Mouse (Mus musculus) forebrain, embryonic 15.5 days (tissue): ENCODE measurements at regions not wholly inside any gene's neighbourhood (a gene's known extent, or its start where the extent isn't known, plus 50 kb on each side); places are given as distances from the start of the nearest gene placed in this dataset.

ENCODE experiments used
- ATAC-seq: fragments of 200-750 bp; cut with Nextera tagmentation; replicated peaks from 2 replicates; pipeline ENCODE4 v1.8.0; 2017; ENCODE audit warnings: mild to moderate bottlenecking, moderate TSS enrichment, moderate library complexity
- H3K27ac ChIP-seq: fragments of 300-500 bp; sonication (generic); replicated peaks from 2 replicates; pipeline ENCODE4 v1.5.1; 2015; ENCODE audit warnings: mild to moderate bottlenecking, inconsistent platforms
- H3K27me3 ChIP-seq: fragments of 300-500 bp; sonication (generic); 2 replicates; pipeline ENCODE4 v1.6.1; 2015; ENCODE audit warnings: inconsistent platforms
- H3K36me3 ChIP-seq: fragments of 300-500 bp; sonication (generic); 2 replicates; pipeline ENCODE4 v1.6.1; 2015; ENCODE audit warnings: mild to moderate bottlenecking, inconsistent platforms
- H3K4me1 ChIP-seq: fragments of 300-500 bp; sonication (generic); 2 replicates; pipeline ENCODE4 v1.6.1; 2015; ENCODE audit warnings: inconsistent platforms
- H3K4me2 ChIP-seq: fragments of 300-500 bp; sonication (generic); replicated peaks from 2 replicates; pipeline ENCODE4 v1.6.1; 2015; ENCODE audit warnings: mild to moderate bottlenecking, inconsistent platforms
- H3K4me3 ChIP-seq: fragments of 300-500 bp; sonication (generic); 2 replicates; pipeline ENCODE4 v1.5.1; 2015; ENCODE audit warnings: mild to moderate bottlenecking, inconsistent platforms
- H3K9ac ChIP-seq: fragments of 300-500 bp; sonication (generic); replicated peaks from 2 replicates; pipeline ENCODE4 v1.6.1; 2015; ENCODE audit warnings: mild to moderate bottlenecking, inconsistent platforms
- H3K9me3 ChIP-seq: fragments of 300-500 bp; sonication (generic); 2 replicates; pipeline ENCODE4 v1.6.1; 2016; ENCODE audit warnings: inconsistent platforms
- WGBS: fragments of 180-500 bp; shearing (Covaris S2); methylation state at CpG from one replicate; pipeline ENCODE4 v1.1.7; 2015; ENCODE audit warnings: mixed read lengths; 5-methylcytosine and 5-hydroxymethylcytosine counted together

DNA sequence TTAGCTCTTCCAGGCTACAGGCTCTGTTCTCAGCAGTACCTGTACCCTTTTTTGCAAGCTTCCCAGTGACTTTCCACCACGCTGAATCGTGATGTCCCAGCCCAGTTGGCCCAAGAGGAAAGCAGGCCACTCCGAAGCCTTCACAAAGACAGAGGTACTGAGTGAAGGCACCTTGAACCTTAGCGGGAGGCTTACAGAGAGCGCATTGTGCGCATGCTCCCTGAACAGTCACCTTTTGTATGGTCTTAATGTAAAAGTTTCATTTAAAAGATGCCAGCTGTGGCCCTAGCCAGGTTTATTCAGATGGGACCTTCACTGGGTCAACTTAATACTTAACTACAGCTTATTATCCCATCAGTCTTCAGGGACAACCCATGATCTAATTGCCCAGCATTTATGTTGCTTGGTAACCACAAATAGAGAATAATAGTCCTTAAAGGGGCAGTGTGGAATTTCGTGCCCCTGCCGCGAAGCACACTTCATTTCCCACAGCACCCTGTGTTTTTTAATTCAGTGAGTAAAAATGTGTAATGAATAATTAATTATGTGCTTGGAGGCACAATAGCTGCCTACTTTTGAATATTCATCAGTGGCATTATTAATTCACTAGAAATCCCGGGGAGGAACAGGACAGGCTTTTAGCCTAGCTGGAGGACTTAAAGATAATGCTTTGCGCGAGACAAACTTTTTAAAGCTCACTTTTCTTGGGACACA lies 111.3 kb upstream of the Vrk1 start:
- no peaks in the 10 kb centered on the region for H3K27me3 ChIP-seq
- WGBS, result 12% methylated on average over 12 of the region's 12 CpGs
- peaks cover 32% of the 10 kb centered on the region for H3K4me1 ChIP-seq
- peaks cover 17% of the 10 kb centered on the region for H3K9me3 ChIP-seq
- no peak overlapping the region for H3K9ac ChIP-seq
- no peak overlapping the region for H3K4me3 ChIP-seq
- no peaks in the 10 kb centered on the region for H3K36me3 ChIP-seq
- H3K27ac ChIP-seq, result peak overlapping the region; percentile 92
- H3K4me2 ChIP-seq, result peak overlapping the region; percentile 15
- ATAC-seq, result peak; percentile 88

DNA sequence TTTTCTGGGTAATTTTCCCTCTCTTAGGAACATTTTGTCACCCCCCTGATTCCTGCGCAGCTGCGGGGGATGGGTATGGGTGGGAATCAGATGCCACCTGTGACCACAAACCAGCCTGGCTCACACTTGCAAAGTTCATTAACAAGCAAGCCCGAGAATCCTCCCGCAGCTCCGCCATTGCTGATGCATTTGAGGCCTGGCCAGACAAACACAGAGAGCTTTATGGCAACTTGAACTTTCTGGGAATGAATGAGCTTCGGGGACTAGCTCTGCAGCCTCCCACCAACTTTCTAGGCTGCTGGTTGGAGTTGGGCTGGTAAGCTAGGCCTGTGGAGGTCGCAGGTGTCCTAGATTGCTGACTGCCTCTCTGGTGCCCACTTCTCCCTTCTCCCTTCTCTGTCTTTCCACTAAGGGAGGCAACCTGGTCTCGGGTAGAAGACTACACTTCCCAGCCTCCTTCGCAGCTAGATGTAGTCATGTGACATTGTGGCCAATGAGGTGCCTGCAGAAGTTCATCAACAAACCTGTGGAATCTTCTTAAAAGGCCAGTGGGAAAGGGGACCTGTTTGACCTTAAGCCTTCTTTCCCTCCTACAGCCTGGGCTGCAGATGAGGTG lies 110.6 kb upstream of the Vrk1 start:
- WGBS, result 13% methylated on average over 9 of the region's 9 CpGs
- Histone ChIP-seq H3K4me2 (peak overlapping the region; percentile 15), H3K9me3 (peaks cover 17% of the 10 kb centered on the region), H3K4me1 (peaks cover 38% of the 10 kb centered on the region), H3K27me3 (no peaks in the 10 kb centered on the region), H3K27ac (peak overlapping the region; percentile 92), H3K9ac (no peak overlapping the region), H3K36me3 (no peaks in the 10 kb centered on the region), H3K4me3 (no peak overlapping the region)
- ATAC-seq, result peak; percentile 66

DNA sequence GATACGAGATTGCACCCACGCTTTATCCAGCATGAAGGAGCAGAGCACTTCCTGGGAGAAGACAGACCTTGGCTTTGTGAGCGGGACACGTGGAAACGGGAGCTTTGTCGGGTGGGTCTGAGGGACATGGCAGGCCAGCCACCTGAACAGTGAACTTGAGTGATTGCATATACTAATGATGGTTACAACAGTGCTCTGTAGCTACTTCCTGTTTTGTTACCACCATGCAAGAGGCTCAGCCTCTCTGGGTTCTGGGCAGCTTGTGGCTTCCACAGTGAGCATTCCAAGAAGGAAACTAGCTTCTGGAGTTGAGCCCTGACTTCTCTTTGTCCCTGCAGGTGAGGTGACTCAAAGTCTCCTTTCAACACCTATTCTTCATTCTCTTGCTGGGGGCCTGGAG lies 109.5 kb upstream of the Vrk1 start:
- Histone ChIP-seq H3K4me1 (peaks cover 49% of the 10 kb centered on the region), H3K9me3 (peaks cover 13% of the 10 kb centered on the region), H3K4me3 (no peak overlapping the region), H3K9ac (no peak overlapping the region), H3K4me2 (no peak overlapping the region), H3K27me3 (no peaks in the 10 kb centered on the region), H3K27ac (peak overlapping the region; percentile 92), H3K36me3 (no peaks in the 10 kb centered on the region)
- no peak for ATAC-seq
- 90% methylated on average over 6 of the region's 6 CpGs for WGBS

DNA sequence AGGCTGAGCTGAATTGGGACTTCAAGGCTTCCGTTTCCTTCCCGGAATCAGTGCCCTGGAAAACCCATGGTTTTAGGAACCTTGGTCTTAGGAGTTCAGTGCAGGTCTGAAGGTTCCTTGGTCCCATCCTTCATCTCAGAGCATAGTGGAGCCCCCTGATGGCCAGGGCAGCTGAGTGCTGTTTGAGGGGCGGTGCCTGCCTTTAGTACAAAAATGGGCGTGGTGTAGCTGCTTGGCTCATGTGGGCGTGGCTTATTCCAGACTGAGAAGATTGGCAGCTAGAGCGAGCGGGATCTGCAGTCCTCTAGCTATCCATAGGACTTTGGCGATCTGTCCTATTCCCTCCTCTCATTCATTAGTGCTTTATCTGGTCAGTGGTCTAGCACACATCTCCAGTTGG lies 107.0 kb upstream of the Vrk1 start:
- Histone ChIP-seq H3K27ac (no peak overlapping the region), H3K4me2 (no peak overlapping the region), H3K27me3 (no peaks in the 10 kb centered on the region), H3K4me1 (peaks cover 64% of the 10 kb centered on the region), H3K36me3 (no peaks in the 10 kb centered on the region), H3K9ac (no peak overlapping the region), H3K9me3 (no peaks in the 10 kb centered on the region), H3K4me3 (no peak overlapping the region)
- no peak for ATAC-seq
- 61% methylated on average over 8 of the region's 8 CpGs for WGBS

DNA sequence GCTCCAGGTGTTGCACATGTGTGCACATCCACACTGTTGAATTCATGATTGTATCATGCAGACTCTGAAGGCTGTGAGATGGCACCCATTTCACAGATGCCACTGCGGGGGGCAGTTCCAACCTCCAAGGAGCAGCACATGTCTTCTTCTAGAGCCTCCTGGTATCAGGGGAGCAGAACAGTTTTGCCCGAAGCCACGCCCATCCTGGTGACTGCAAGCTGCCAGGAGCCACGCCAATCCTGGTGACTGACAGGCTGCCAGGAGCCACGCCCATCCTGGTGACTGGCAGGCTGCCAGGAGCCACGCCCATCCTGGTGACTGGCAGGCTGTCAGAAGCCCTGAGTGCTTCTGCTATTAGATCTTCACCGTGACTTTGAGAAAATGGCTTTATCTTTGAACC lies 103.4 kb upstream of the Vrk1 start:
- peaks cover 35% of the 10 kb centered on the region for H3K4me1 ChIP-seq
- peak; percentile 55 for ATAC-seq
- H3K27ac ChIP-seq, result no peak overlapping the region
- no peaks in the 10 kb centered on the region for H3K36me3 ChIP-seq
- H3K4me2 ChIP-seq, result no peak overlapping the region
- no peak overlapping the region for H3K9ac ChIP-seq
- no peaks in the 10 kb centered on the region for H3K27me3 ChIP-seq
- no peaks in the 10 kb centered on the region for H3K9me3 ChIP-seq
- H3K4me3 ChIP-seq, result no peak overlapping the region
- 26% methylated on average over 7 of the region's 7 CpGs for WGBS

DNA sequence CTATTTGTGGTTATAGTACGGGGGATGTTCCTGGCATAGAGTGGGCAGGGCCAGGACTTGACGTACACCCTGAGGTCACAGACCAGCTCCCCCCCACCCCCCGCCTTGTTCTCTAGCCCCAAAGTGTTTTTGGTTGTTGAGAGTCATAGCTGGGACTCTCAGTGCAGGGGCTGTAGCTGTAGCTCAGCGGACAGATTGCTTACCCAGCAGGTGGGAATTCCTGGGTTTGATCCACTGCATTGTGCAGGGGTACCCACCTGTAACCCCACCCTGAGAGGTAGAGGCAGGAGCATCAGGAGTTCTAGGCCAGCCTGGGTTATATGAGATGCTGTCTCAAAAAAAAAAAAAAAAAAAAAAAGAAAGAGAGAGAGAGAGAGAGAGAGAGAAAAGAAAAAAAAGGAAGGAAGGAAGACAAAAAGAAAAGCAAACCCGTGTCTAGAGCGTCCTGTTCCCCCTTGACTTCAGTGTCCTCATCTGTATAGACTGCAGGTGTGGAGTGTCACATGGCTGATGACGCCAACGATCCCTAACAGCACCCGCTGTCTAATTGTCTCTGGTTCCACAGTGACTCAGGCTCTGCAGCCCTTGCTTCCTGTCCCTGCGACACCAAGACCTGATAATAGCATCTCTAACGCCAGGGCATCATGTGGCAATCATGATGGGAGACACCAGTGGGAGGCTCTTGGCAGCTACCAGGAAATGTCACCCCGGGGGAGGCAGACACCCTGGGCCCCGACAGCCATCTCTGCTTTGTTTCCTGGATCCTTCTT lies 102.0 kb upstream of the Vrk1 start:
- H3K4me2 ChIP-seq, result no peak overlapping the region
- no peak overlapping the region for H3K9ac ChIP-seq
- no peak for ATAC-seq
- H3K4me1 ChIP-seq, result peaks cover 33% of the 10 kb centered on the region
- no peak overlapping the region for H3K27ac ChIP-seq
- H3K27me3 ChIP-seq, result no peaks in the 10 kb centered on the region
- no peaks in the 10 kb centered on the region for H3K36me3 ChIP-seq
- WGBS, result 65% methylated on average over 13 of the region's 13 CpGs
- no peaks in the 10 kb centered on the region for H3K9me3 ChIP-seq
- H3K4me3 ChIP-seq, result no peak overlapping the region

DNA sequence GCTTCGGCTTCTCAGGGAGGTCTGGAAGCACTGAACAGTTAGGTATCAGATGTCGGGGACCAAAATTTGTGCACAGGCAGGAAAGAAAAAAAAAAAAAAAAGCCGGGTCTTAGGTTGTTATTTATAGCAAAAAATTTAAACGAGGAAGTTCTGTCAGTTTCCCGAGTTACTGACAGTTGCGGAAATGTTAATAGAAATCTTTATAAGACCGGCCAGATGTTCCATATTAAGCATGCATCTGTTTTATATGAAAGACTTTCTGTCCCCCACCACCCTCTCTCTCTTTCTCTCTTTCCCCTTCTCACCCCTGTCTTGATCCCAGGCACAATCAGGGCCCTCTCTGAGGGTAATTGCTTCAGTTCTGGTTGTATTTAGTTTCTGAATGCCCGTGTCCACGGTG lies 98.5 kb upstream of the Vrk1 start:
- ATAC-seq, result no peak
- Histone ChIP-seq H3K36me3 (no peaks in the 10 kb centered on the region), H3K27me3 (no peaks in the 10 kb centered on the region), H3K4me3 (no peak overlapping the region), H3K27ac (no peak overlapping the region), H3K4me1 (peaks cover 6% of the 10 kb centered on the region), H3K9me3 (no peaks in the 10 kb centered on the region), H3K9ac (no peak overlapping the region), H3K4me2 (no peak overlapping the region)
- 75% methylated on average over 9 of the region's 9 CpGs for WGBS

DNA sequence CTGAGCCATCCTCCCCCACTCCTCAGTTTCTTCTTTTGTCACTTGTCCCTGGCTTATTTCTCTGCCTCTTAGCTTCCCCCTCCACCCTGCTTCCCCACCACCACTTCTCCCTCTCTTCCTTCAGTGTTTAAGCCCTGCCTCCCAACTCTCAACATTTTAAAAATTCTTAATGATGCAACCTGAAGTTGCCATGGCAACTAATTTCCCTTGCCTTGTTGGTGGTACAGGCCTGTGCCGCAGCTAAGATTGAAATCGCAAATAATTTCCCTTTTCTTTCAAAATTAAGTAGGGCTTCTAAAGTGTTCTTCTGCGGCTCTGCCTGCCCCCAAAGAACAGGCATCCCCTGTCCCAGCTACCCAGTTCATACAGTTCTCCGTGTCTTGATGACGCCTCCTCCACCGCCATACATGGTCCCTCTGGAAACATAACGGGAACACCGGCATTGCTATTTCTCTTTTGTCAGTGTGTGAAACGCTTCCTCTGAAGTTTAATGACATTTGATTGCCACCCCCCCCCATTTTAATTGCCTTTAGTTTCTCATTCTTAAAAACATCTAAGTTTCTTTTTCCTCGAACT lies 92.6 kb upstream of the Vrk1 start:
- peak overlapping the region; percentile 68 for H3K27ac ChIP-seq
- WGBS, result 24% methylated on average over 10 of the region's 10 CpGs
- peak; percentile 82 for ATAC-seq

DNA sequence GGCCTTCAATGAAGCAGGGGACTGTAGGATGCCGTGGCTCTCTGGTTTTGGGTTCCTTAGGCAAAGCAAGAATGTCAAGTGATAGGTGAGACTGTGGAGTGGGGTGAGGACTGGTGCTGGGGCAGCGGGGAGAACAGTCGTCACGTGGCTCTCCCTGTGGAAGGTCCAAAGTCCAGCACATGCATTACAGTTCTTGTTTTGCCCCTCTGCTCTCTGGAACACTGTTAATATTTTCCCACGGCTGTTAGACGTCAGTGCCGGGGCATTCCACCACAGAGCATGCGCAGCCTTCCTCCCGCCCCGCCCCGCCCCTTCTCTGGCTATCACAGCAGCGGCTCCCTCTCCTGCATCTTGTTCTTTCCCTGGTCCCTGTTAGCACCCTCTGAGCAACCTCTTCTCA lies 91.3 kb upstream of the Vrk1 start:
- H3K36me3 ChIP-seq, result no peaks in the 10 kb centered on the region
- WGBS, result 91% methylated on average over 12 of the region's 12 CpGs

More for the DNA sequence above, 92.6 kb upstream of the Vrk1 start:
- Histone ChIP-seq H3K4me1 (peaks cover 14% of the 10 kb centered on the region), H3K36me3 (no peaks in the 10 kb centered on the region), H3K4me3 (no peak overlapping the region), H3K9ac (no peak overlapping the region), H3K9me3 (no peaks in the 10 kb centered on the region), H3K27me3 (no peaks in the 10 kb centered on the region), H3K4me2 (no peak overlapping the region)

DNA sequence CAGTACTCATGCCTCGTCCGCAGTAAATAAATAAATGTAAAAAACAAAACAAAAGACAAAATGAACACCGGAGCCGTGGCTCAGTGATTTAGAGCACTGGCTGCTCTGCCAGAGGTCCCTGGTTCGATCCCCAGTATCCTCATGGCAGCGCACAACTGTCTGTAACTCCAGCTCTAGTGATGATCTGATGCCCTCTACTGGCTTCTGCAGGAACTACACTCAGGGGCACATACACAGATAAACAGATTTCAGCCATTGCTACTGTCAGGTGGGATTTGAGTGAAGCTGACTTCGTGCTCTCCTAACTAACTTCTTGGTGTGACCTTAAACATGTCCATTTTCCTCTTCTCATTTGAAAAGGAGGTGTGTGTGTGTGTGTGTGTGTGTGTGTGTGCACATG lies 82.8 kb upstream of the Vrk1 start:
- 97% methylated on average over 7 of the region's 7 CpGs for WGBS
- H3K36me3 ChIP-seq, result no peaks in the 10 kb centered on the region
- no peak for ATAC-seq
- no peak overlapping the region for H3K4me3 ChIP-seq
- no peaks in the 10 kb centered on the region for H3K9me3 ChIP-seq
- no peak overlapping the region for H3K4me2 ChIP-seq
- no peaks in the 10 kb centered on the region for H3K27me3 ChIP-seq
- H3K4me1 ChIP-seq, result peaks cover 6% of the 10 kb centered on the region
- no peak overlapping the region for H3K27ac ChIP-seq
- no peak overlapping the region for H3K9ac ChIP-seq

More for the DNA sequence above, 91.3 kb upstream of the Vrk1 start:
- Histone ChIP-seq H3K9me3 (no peaks in the 10 kb centered on the region), H3K4me3 (no peak overlapping the region), H3K4me2 (no peak overlapping the region), H3K9ac (no peak overlapping the region), H3K27ac (no peak overlapping the region), H3K27me3 (no peaks in the 10 kb centered on the region), H3K4me1 (peaks cover 14% of the 10 kb centered on the region)
- no peak for ATAC-seq

DNA sequence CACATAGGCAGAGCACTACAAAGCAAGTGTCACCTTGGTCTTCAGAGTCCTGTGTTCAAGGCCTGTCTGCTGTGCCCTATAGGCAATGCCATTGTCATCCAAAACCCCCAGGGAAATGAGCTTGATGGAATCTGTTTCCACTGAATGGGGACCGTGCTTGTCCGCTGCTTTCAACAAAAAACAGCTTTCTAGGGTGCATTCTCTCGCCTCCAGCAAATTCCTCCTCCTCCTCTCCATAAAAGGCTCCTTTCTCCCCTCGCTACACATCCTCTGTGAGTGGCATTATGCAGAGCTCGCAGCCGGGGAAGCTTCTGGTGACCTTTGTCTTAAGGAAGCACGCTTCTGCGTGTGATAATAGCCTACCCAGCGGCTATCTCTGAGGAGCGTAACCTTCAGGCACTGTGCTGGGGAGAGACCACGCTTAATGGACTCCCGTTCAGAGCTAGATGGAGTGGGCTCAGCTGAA lies 80.5 kb upstream of the Vrk1 start:
- Histone ChIP-seq H3K4me3 (no peak overlapping the region), H3K9me3 (no peaks in the 10 kb centered on the region), H3K9ac (no peak overlapping the region), H3K27ac (no peak overlapping the region), H3K4me2 (no peak overlapping the region), H3K36me3 (no peaks in the 10 kb centered on the region), H3K27me3 (no peaks in the 10 kb centered on the region), H3K4me1 (peaks cover 6% of the 10 kb centered on the region)
- ATAC-seq, result no peak
- WGBS, result 10% methylated on average over 12 of the region's 12 CpGs

DNA sequence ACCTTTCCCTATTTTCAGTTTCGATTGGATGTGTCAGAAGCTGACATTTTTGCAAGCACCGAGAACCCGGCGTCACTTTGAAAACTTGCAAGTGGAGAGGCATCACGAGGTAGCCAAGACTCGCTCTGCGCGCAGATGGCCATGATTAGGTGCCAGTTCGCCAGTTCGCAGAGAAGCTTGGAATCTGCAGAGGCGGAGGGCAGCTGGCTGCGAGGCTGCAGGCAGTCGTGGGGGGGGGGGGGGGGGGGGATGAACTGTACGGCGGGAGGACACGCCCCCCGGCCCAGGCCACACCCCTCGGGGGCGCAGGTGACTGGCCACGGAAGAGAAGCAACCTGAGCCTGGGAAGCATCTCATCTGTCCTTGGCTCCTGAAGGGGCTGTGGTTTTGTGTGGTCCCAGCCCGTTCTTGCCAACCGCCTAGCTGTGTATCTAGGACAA lies 74.6 kb upstream of the Vrk1 start:
- Histone ChIP-seq H3K9me3 (no peaks in the 10 kb centered on the region), H3K4me1 (peaks cover 25% of the 10 kb centered on the region), H3K9ac (no peak overlapping the region), H3K4me3 (peak overlapping the region; percentile 19), H3K27me3 (no peaks in the 10 kb centered on the region), H3K4me2 (peak overlapping the region; percentile 37), H3K27ac (peak overlapping the region; percentile 49), H3K36me3 (no peaks in the 10 kb centered on the region)
- 4% methylated on average over 19 of the region's 22 CpGs for WGBS
- ATAC-seq, result peak; percentile 62
